Mouse (Mus musculus) limb, embryonic 14.5 days (tissue): ENCODE measurements around the gene Ift80. TPM values are rescaled to one million over a fixed set of nuclear protein-coding genes. Genes with fewer than 3 reads are reported as not detected.
"Not testable (repeated sequence)": the region's sequence is repeated elsewhere in the genome, so short reads cannot be mapped to it uniquely, and the experiment has no call there.

ENCODE experiments used
- ATAC-seq: fragments of 200-750 bp; cut with Nextera tagmentation; 2 replicates; pipeline ENCODE4 v1.8.0; 2017; ENCODE audit warnings: low read depth, moderate number of reproducible peaks, moderate TSS enrichment; ENCODE audit not compliant: low FRiP score
- DNase-seq: peaks from one replicate; pipeline ENCODE4 v3.0.0-alpha.2; 2015; ENCODE audit warnings: low spot score
- H3K27ac ChIP-seq: fragments of 300-500 bp; sonication (generic); replicated peaks from 2 replicates; pipeline ENCODE4 v1.5.1; 2014; ENCODE audit warnings: low read depth, mild to moderate bottlenecking, low read length, moderate library complexity, mixed read lengths
- H3K27me3 ChIP-seq: fragments of 300-500 bp; sonication (generic); 2 replicates; pipeline ENCODE4 v1.6.1; 2014; ENCODE audit warnings: low read length, mixed read lengths; ENCODE audit not compliant: control insufficient read depth, insufficient read depth
- H3K36me3 ChIP-seq: fragments of 300-500 bp; sonication (generic); 2 replicates; pipeline ENCODE4 v1.6.1; 2014; ENCODE audit warnings: mild to moderate bottlenecking, low read length, moderate library complexity, mixed read lengths; ENCODE audit not compliant: control insufficient read depth, insufficient read depth
- H3K4me1 ChIP-seq: fragments of 300-500 bp; sonication (generic); 2 replicates; pipeline ENCODE4 v1.6.1; 2014; ENCODE audit warnings: antibody characterized with exemption, low read length, mixed read lengths; ENCODE audit not compliant: control insufficient read depth, insufficient read depth
- H3K4me2 ChIP-seq: fragments of 300-500 bp; sonication (generic); replicated peaks from 2 replicates; pipeline ENCODE4 v1.6.1; 2014; ENCODE audit warnings: low read depth, mild to moderate bottlenecking, low read length, moderate library complexity; ENCODE audit not compliant: severe bottlenecking
- H3K4me3 ChIP-seq: fragments of 300-500 bp; sonication (generic); replicated peaks from 2 replicates; pipeline ENCODE4 v1.5.1; 2014; ENCODE audit warnings: low read length
- H3K9ac ChIP-seq: fragments of 300-500 bp; sonication (generic); 2 replicates; pipeline ENCODE4 v1.6.1; 2014; ENCODE audit warnings: mild to moderate bottlenecking, low read depth, low read length, moderate library complexity; ENCODE audit not compliant: severe bottlenecking
- H3K9me3 ChIP-seq: fragments of 300-500 bp; sonication (generic); 2 replicates; pipeline ENCODE4 v1.6.1; 2016; ENCODE audit warnings: low read length; ENCODE audit not compliant: control insufficient read depth
- POLR2A ChIP-seq: fragments of 200-500 bp; IDR thresholded peaks from 2 replicates; pipeline ENCODE4 v1.8.0; 2012; ENCODE audit warnings: inconsistent platforms, mild to moderate bottlenecking, moderate library complexity, borderline replicate concordance; ENCODE audit not compliant: insufficient read depth, insufficient read length; ENCODE audit errors: extremely low read depth
- WGBS: fragments of 180-500 bp; shearing (Covaris S2); extraction: QIAGEN DNeasy Blood & Tissue Kit; methylation state at CpG from one replicate; pipeline ENCODE4 v1.1.7; 2014; 5-methylcytosine and 5-hydroxymethylcytosine counted together
- polyA plus RNA-seq, 2 experiments: library from polyadenylated mRNA; depleted of rRNA in 1 of 2; stranded (reverse) in 1 of 2; unstranded in 1 of 2; fragments of >200 nt; fragmentation: Nextera tagmentation in 1 of 2; extraction: Ambion mirVana in 1 of 2; gene quantifications; 2 replicates each; pipeline versions ENCODE4 v1.2.1 to v1.2.3; 2012 to 2014

Gene Ift80
- polyA plus RNA-seq, 2 experiments, result 16.4 to 24.3 TPM

- no peak for TF ChIP-seq POLR2A
- H3K27me3 ChIP-seq, result no peaks in the 10 kb centered on the region
- H3K4me3 ChIP-seq, result no peak overlapping the region
- no peak for ATAC-seq
- 75% methylated on average over 2 of the region's 2 CpGs for WGBS
- H3K36me3 ChIP-seq, result no peaks in the 10 kb centered on the region
- no peak overlapping the region for H3K4me2 ChIP-seq
- no peak for DNase-seq
- H3K9ac ChIP-seq, result no peak overlapping the region
- no peak overlapping the region for H3K27ac ChIP-seq
- H3K9me3 ChIP-seq, result no peaks in the 10 kb centered on the region
- H3K4me1 ChIP-seq, result no peaks in the 10 kb centered on the region
These were observed 99.2 kb downstream of the Ift80 start for GRCm38 (mm10) chr3:68904902-68905778.

- not testable (repeated sequence) for H3K36me3 ChIP-seq, ATAC-seq, H3K4me2 ChIP-seq, H3K4me1 ChIP-seq, H3K4me3 ChIP-seq, H3K27me3 ChIP-seq, DNase-seq, H3K9ac ChIP-seq, H3K27ac ChIP-seq, H3K9me3 ChIP-seq
- 93% methylated on average over 20 of the region's 20 CpGs for WGBS
These were observed 101.7 kb downstream of the Ift80 start for GRCm38 (mm10) chr3:68902636-68903035.

GRCm38 (mm10) chr3:68897154-68897553 lies 107.2 kb downstream of the Ift80 start:
- Histone ChIP-seq H3K4me3 (no peak overlapping the region), H3K4me2 (no peak overlapping the region), H3K9me3 (no peaks in the 10 kb centered on the region), H3K27ac (no peak overlapping the region), H3K36me3 (0 out of 2 replicates have a peak, but pooled peaks cover 3% of the 10 kb centered on the region), H3K4me1 (no peaks in the 10 kb centered on the region), H3K27me3 (no peaks in the 10 kb centered on the region), H3K9ac (no peak overlapping the region)
- TF ChIP-seq POLR2A, result no peak
- 90% methylated on average over 5 of the region's 5 CpGs for WGBS
- ATAC-seq, result no peak
- DNase-seq, result no peak

GRCm38 (mm10) chr3:68895426-68895825 lies 108.9 kb downstream of the Ift80 start:
- Histone ChIP-seq H3K27me3 (no peaks in the 10 kb centered on the region), H3K9me3 (no peaks in the 10 kb centered on the region), H3K4me1 (no peaks in the 10 kb centered on the region), H3K27ac (no peak overlapping the region), H3K4me3 (no peak overlapping the region), H3K9ac (no peak overlapping the region), H3K36me3 (0 out of 2 replicates have a peak, but pooled peaks cover 3% of the 10 kb centered on the region), H3K4me2 (no peak overlapping the region)
- 60% methylated on average over 4 of the region's 4 CpGs for whole genome bisulfite sequencing
- ATAC-seq, result no peak
- DNase-seq, result no peak
- TF ChIP-seq POLR2A, result no peak

- whole genome bisulfite sequencing, result 91% methylated on average over 5 of the region's 5 CpGs
These were observed 117.5 kb downstream of the Ift80 start for GRCm38 (mm10) chr3:68886845-68887244.

More at GRCm38 (mm10) chr3:68886845-68887244, 117.5 kb downstream of the Ift80 start:
- DNase-seq, result no peak
- no peaks in the 10 kb centered on the region for H3K9me3 ChIP-seq
- no peak for TF ChIP-seq POLR2A
- no peak overlapping the region for H3K4me3 ChIP-seq
- H3K4me1 ChIP-seq, result no peaks in the 10 kb centered on the region
- H3K36me3 ChIP-seq, result no peaks in the 10 kb centered on the region
- H3K9ac ChIP-seq, result no peak overlapping the region
- no peaks in the 10 kb centered on the region for H3K27me3 ChIP-seq
- ATAC-seq, result no peak
- no peak overlapping the region for H3K4me2 ChIP-seq
- H3K27ac ChIP-seq, result no peak overlapping the region
